Mouse (Mus musculus) kidney, postnatal 4 days (tissue): ENCODE measurements around the gene Mrpl39.
A peak's percentile ranks its signal among the peaks of the same experiment; 100 is the strongest.

ENCODE experiments used
- DNase-seq, 2 experiments: peaks; one replicate each; pipeline ENCODE4 v3.0.0; 2021; ENCODE audit warnings: mixed read lengths in 2 of 2

The Mrpl39 gene

GRCm38 (mm10) chr16:84737358-84737757 lies 1.8 kb upstream of the Mrpl39 start:
- no peak for DNase-seq

- DNase-seq = no peak
Measured at GRCm38 (mm10) chr16:84734806-84735165, 756 bp downstream of the Mrpl39 start.

- DNase-seq = no peak
Measured at GRCm38 (mm10) chr16:84720670-84721069, 14.9 kb downstream of the Mrpl39 start.

- DNase-seq = no peak
Measured at GRCm38 (mm10) chr16:84718250-84718649, 17.3 kb downstream of the Mrpl39 start.

GRCm38 (mm10) chr16:84717618-84718248 lies 17.8 kb downstream of the Mrpl39 start:
- no peak for DNase-seq

- DNase-seq = no peak
Measured at GRCm38 (mm10) chr16:84716724-84717617, 18.6 kb downstream of the Mrpl39 start.

GRCm38 (mm10) chr16:84716197-84716596 lies 19.3 kb downstream of the Mrpl39 start:
- DNase-seq = no peak

- no peak for DNase-seq
Measured at GRCm38 (mm10) chr16:84714978-84715377, 20.6 kb downstream of the Mrpl39 start.

GRCm38 (mm10) chr16:84713926-84714325 lies 21.6 kb downstream of the Mrpl39 start:
- no peak for DNase-seq

- no peak for DNase-seq
Measured at GRCm38 (mm10) chr16:84713156-84713555, 22.4 kb downstream of the Mrpl39 start.

- DNase-seq = no peak
Measured at GRCm38 (mm10) chr16:84708649-84709048, 26.9 kb downstream of the Mrpl39 start.

- DNase-seq = no peak
Measured at GRCm38 (mm10) chr16:84707802-84708201, 27.7 kb downstream of the Mrpl39 start.

- no peak for DNase-seq
Measured at GRCm38 (mm10) chr16:84706571-84706970, 29.0 kb downstream of the Mrpl39 start.

GRCm38 (mm10) chr16:84705507-84705906 lies 30.0 kb downstream of the Mrpl39 start:
- DNase-seq = no peak

- no peak for DNase-seq
Measured at GRCm38 (mm10) chr16:84704661-84705240, 30.8 kb downstream of the Mrpl39 start.

- no peak for DNase-seq
Measured at GRCm38 (mm10) chr16:84703769-84704660, 31.5 kb downstream of the Mrpl39 start.

- peak; percentile 76 to 85 for DNase-seq
Measured at GRCm38 (mm10) chr16:84703129-84703768, 32.3 kb downstream of the Mrpl39 start.

- peak; percentile 55 to 70 for DNase-seq
Measured at GRCm38 (mm10) chr16:84702230-84703128, 33.1 kb downstream of the Mrpl39 start.

- no peak for DNase-seq
Measured at GRCm38 (mm10) chr16:84701041-84701440, 34.5 kb downstream of the Mrpl39 start.

GRCm38 (mm10) chr16:84698708-84699107 lies 36.8 kb downstream of the Mrpl39 start:
- no peak for DNase-seq

GRCm38 (mm10) chr16:84696178-84696577 lies 39.4 kb downstream of the Mrpl39 start:
- DNase-seq = no peak
